Mouse (Mus musculus): ENCODE measurements at regions not wholly inside any gene's neighbourhood (a gene's known extent, or its start where the extent isn't known, plus 50 kb on each side); places are given as distances from the start of the nearest gene placed in this dataset.
A peak's percentile ranks its signal among the peaks of the same experiment; 100 is the strongest.

GRCm38 (mm10) chr2:9267675-9268074 is 613.4 kb upstream of the 4930412O13Rik start:
- DNase-seq (ENCODE audit: low spot score) = no peak

- DNase-seq (ENCODE audit: low spot score) = no peak
Observed at GRCm38 (mm10) chr2:9283441-9283840, 597.6 kb upstream of the 4930412O13Rik start.

- no peak for DNase-seq (ENCODE audit: low spot score)
Observed at GRCm38 (mm10) chr2:9285800-9286199, 595.3 kb upstream of the 4930412O13Rik start.

- no peak for DNase-seq (ENCODE audit: low spot score)
Observed at GRCm38 (mm10) chr2:9287077-9287476, 594.0 kb upstream of the 4930412O13Rik start.

GRCm38 (mm10) chr2:9287623-9288022 is 593.4 kb upstream of the 4930412O13Rik start:
- DNase-seq (ENCODE audit: low spot score) = no peak

GRCm38 (mm10) chr2:9331630-9332352 is 549.3 kb upstream of the 4930412O13Rik start:
- no peak for DNase-seq (ENCODE audit: low spot score)

GRCm38 (mm10) chr2:9348982-9349381 is 532.1 kb upstream of the 4930412O13Rik start:
- DNase-seq (ENCODE audit: low spot score) = no peak

GRCm38 (mm10) chr2:9349994-9350393 is 531.1 kb upstream of the 4930412O13Rik start:
- no peak for DNase-seq (ENCODE audit: low spot score)

GRCm38 (mm10) chr2:9352190-9352589 is 528.9 kb upstream of the 4930412O13Rik start:
- DNase-seq (ENCODE audit: low spot score) = no peak

GRCm38 (mm10) chr2:9360020-9360419 is 521.0 kb upstream of the 4930412O13Rik start:
- DNase-seq (ENCODE audit: low spot score) = no peak

GRCm38 (mm10) chr2:9367801-9368584 is 513.1 kb upstream of the 4930412O13Rik start:
- no peak for DNase-seq (ENCODE audit: low spot score)

GRCm38 (mm10) chr2:9369572-9369971 is 511.5 kb upstream of the 4930412O13Rik start:
- DNase-seq (ENCODE audit: low spot score) = no peak

- no peak for DNase-seq (ENCODE audit: low spot score)
Observed at GRCm38 (mm10) chr2:9386566-9386965, 494.5 kb upstream of the 4930412O13Rik start.

- no peak for DNase-seq (ENCODE audit: low spot score)
Observed at GRCm38 (mm10) chr2:9388058-9388457, 493.0 kb upstream of the 4930412O13Rik start.

GRCm38 (mm10) chr2:9395379-9395999 is 485.6 kb upstream of the 4930412O13Rik start:
- DNase-seq (ENCODE audit: low spot score) = no peak

GRCm38 (mm10) chr2:9401461-9401860 is 479.6 kb upstream of the 4930412O13Rik start:
- no peak for DNase-seq (ENCODE audit: low spot score)

- no peak for DNase-seq (ENCODE audit: low spot score)
Observed at GRCm38 (mm10) chr2:9402281-9402680, 478.8 kb upstream of the 4930412O13Rik start.

GRCm38 (mm10) chr2:9409075-9409474 is 472.0 kb upstream of the 4930412O13Rik start:
- DNase-seq (ENCODE audit: low spot score) = no peak

- no peak for DNase-seq (ENCODE audit: low spot score)
Observed at GRCm38 (mm10) chr2:9422686-9423085, 458.4 kb upstream of the 4930412O13Rik start.

GRCm38 (mm10) chr2:9423534-9423933 is 457.5 kb upstream of the 4930412O13Rik start:
- no peak for DNase-seq (ENCODE audit: low spot score)

GRCm38 (mm10) chr2:9433110-9433940 is 447.7 kb upstream of the 4930412O13Rik start:
- DNase-seq (ENCODE audit: low spot score) = peak; percentile 5
